Mouse (Mus musculus): ENCODE measurements around the gene 1810043G02Rik. TPM values are rescaled to one million over a fixed set of nuclear protein-coding genes. Genes with fewer than 3 reads are reported as not detected.
A peak's percentile ranks its signal among the peaks of the same experiment; 100 is the strongest.
"Not testable (repeated sequence)": the region's sequence is repeated elsewhere in the genome, so short reads cannot be mapped to it uniquely, and the experiment has no call there.

The 1810043G02Rik gene
- total RNA-seq, 2 experiments from 2014 or later: 18.6 to 20.9 TPM

DNA sequence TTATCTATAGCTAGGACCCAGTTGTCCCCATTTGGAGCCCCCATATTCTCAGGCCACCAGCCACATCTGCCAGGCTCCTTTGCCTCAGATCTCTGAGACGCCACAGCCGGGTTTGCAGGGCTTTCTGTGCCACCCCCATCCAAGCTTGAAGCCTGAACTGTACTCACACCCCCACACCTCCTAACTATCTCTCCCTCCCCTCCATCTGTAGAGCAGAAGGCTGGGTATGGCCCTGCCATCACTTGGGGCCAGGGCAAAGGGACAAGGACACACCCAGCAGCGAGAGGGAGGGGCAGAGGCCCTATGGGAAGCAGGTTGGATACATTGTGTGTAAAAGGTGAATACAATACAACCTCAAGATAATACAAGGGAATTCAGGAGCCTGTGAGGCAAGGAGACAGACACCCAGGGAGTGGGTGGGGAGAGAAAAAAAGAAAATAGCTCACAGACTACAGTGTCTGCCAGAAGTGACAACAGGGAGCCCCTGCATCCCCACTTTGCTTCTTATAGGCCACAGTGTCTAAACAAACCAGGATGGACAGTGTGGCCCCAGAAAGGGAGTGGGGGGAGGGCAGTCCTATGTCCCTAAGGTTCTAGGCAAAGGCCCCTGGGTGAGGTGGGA, 26.3 kb downstream of the 1810043G02Rik start:
- DNase-seq: no peak

GRCm38 (mm10) chr10:78005791-78006438, 27.6 kb downstream of the 1810043G02Rik start:
- no peak for DNase-seq

DNA sequence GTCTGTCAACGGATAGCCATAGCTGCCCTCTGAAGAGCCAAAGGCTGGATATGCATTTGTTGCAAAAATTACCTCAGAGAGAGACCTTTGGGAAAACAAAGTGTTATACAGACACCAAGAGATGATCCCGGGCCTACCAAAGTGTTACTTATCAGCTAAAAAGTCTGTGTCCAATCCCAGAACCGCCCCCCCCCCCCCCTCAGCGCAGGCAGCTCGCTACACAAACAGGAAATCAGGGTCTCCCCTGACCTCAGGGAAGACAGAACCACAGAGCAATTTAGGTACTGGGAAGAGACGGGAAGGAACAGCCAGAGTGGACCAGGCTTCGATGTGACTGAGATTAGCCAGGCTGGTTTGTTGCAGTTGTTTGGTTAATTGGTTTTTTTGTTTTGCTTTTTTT, 28.9 kb downstream of the 1810043G02Rik start:
- DNase-seq: no peak

GRCm38 (mm10) chr10:78008169-78008568, 29.8 kb downstream of the 1810043G02Rik start:
- DNase-seq: no peak

DNA sequence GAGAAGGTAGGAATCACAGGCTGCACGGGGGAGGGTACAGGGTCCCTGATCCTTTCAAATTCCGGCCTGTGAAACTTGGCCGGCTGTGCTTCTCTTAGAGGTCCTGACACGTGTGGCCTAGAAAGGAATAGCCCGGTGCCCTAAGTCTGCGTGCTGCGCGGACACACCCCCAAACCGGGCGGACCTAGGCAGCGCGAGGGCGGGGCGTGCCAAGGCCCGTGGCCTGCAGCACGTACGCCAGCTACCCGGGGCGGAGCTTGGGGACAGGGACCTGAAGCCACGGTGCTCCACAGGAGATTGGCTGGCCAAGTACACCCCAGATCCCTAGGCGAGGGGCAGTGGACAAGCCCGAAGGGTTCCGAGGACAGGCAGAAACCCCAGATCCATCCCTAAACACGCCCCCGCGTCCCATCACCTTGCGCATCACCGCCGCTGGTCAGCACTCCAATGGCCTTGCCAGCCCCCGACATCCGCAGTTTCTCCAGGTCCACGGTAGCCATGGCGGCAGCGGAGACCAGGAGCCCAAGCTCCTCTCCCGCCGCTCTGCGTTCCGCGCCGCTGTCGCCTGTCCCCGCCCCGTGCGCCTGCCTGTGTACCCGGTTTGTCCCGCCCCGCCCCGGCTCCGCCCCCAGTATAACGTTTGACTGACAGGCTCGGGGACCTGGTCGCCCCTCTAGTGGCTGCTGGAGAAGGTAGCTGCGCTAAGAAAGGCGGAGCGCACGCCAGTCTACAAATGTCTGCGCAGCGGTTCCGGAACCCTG, 31.0 kb downstream of the 1810043G02Rik start:
- peak; percentile 98 to 99 for DNase-seq

GRCm38 (mm10) chr10:78009945-78010293, 31.6 kb downstream of the 1810043G02Rik start, which contains the start of gene Pfkl:
Gene Pfkl (minus strand): TSS chr10:78010083.
- DNase-seq: no peak

DNA sequence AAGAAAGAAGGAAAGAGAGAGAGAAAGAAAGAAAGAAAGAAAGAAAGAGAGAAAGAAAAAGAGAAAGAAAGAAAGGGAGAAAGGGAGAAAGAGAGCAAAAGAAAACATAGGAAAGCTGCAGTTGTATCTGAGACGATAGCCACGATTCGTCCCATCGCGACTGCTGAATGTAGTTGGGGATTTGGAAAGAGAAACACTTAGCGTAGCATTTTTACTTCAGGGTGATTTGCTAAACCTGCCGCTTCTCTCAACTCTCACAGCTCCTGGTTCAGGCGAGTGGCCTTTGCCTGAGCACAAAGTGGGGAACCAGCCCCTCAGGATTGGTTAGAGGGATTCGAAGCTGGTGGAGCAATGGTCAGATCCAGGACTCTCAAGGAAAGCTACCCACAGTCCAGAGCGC, 32.0 kb downstream of the 1810043G02Rik start:
- no peak for DNase-seq

DNA sequence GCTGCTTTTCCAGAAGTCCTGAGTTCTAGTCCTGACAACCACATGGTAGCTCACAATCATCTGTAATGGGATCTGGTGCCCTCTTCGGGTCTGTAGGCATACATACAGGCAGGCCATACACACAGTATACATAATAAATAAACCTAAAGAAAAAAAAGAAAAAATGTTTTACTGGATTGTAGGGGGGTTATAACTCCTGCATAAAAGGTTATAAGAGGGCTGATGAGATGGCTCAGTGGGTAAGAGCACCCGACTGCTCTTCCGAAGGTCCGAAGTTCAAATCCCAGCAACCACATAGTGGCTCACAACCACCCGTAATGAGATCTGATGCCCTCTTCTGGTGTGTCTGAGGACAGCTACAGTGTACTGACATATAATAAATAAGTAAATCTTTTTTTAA, 32.8 kb downstream of the 1810043G02Rik start:
- DNase-seq: not testable (repeated sequence)

GRCm38 (mm10) chr10:78012661-78013495, 34.6 kb downstream of the 1810043G02Rik start:
- peak in 1 of 2 experiments; percentile 40 for DNase-seq

- no peak for DNase-seq
These were observed 37.2 kb downstream of the 1810043G02Rik start for GRCm38 (mm10) chr10:78015489-78015888.

GRCm38 (mm10) chr10:78016366-78016765, 38.0 kb downstream of the 1810043G02Rik start:
- no peak for DNase-seq

GRCm38 (mm10) chr10:78018797-78019203, 40.5 kb downstream of the 1810043G02Rik start:
- peak; percentile 84 to 91 for DNase-seq

- no peak for DNase-seq
These were observed 41.0 kb downstream of the 1810043G02Rik start for GRCm38 (mm10) chr10:78019291-78019690.

GRCm38 (mm10) chr10:78019984-78020383, 41.7 kb downstream of the 1810043G02Rik start:
- not testable (repeated sequence) for DNase-seq

DNA sequence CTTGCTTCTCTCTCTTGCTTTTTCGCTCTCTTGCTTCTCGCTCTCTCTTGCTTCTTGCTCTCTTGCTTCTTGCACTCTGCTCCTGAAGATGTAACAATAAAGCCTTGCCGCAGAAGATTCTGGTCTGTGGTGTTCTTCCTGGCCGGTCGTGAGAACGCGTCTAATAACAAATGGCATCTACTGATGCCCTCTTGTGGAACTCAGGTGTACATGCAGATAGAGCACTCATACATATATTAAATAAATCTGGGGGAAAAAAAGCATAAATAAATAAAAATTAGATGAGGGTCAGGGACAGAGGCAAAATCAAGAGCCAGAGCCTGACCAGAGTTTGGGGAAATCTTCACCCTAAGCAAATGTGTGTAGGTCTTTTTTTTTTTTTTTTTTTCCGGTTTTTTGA, 47.1 kb downstream of the 1810043G02Rik start:
- DNase-seq: not testable (repeated sequence)

DNA sequence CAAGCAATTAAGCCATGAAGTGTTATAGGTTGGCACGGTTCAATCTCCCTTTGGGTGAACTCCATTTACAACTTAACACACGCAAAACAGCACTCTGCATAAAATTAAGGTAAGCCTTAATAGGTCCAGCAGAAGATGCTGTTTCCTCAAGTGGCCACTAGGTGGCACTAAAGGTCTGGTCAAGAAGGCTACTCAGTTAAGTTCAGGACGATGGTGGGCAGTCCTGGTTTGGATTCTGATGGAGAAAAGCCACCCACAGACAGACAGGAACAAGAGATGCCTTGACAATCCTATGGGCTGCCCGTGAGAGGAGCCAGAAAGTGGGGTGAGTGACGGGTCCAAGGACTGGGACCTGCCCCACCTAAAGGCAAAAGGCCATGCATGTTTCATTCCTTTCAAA, 49.8 kb downstream of the 1810043G02Rik start:
- peak; percentile 74 to 77 for DNase-seq

DNA sequence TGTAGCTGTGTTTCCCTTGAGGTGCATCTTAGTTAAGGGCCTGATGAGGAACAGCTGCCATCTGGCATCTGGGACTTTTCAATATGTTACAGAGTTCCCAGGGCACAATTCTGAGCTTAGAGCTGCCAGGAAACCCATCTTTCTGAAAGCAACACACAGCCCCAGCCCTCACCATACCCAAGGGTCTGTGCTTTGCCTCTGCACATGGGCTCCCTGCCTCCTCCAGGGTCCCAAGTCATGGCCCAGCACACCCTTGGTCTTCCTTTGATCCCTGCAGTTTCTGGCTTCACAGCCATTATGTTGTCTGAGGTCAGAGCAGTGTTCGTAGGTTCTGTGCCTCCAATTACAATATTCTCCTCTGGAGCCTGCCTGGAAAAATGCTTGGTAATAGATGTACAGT, 50.8 kb downstream of the 1810043G02Rik start:
- DNase-seq: no peak

DNA sequence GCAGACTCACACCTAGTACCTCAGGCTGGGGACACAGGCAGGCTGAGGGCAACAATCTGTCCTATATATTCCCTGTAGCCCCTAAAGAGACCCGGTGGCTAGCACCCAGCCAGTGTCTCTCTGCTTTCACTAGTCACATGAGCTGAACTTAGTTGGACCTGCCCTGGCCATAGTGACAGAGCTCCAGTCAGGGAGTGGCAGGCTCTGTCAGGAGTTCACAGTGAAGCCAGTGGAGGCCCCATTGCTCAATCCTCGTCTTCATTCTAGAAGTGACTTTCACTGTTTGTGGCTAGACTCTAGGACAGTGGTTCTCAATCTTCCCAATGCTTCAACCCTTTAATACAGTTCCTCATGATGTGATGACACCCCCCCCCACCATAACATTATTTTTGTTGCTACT, 53.7 kb downstream of the 1810043G02Rik start:
- no peak for DNase-seq
